Mouse (Mus musculus) heart, postnatal 14 days (tissue): ENCODE results near the gene Cma1. TPM values are rescaled to one million over a fixed set of nuclear protein-coding genes. Genes with fewer than 3 reads are reported as not detected.
"Not testable (repeated sequence)": the region's sequence is repeated elsewhere in the genome, so short reads cannot be mapped to it uniquely, and the experiment has no call there.

Experiments used
- DNase-seq, 2 experiments: peaks; one replicate each; pipeline ENCODE4 v3.0.0; 2021 to 2022
- intact Hi-C: fragments of 180-260 bp; cut with DNase I; formaldehyde crosslinking; loops from one replicate; pipeline ENCODE4 v1.15.1; 2025
- long read RNA-seq, 2 experiments: library from polyadenylated mRNA; stranded (forward); transcript quantifications; one replicate each; pipeline ENCODE4 v2.0.0; 2021
- total RNA-seq, 2 experiments: library from RNA; stranded (reverse); gene quantifications; 2 replicates each; pipeline ENCODE4 v1.2.3; 2021

Gene Cma1
- 1 to 10 TPM; 4.4 to 5.1 TPM for total RNA-seq
- long read RNA-seq, experiment 1, transcript Cma1-202 (5 exons, 1,090 nt), result major isoform, 6 of 7 reads
- long read RNA-seq, experiment 1, partial matches to known transcripts, result 0 of 7 reads
- long read RNA-seq, experiment 1, other reads (novel, unspliced or antisense), result 1 of 7 reads
- long read RNA-seq, experiment 2, transcript Cma1-202 (5 exons, 1,090 nt), result major isoform, 10 of 10 reads
- long read RNA-seq, experiment 2, partial matches to known transcripts, result 0 of 10 reads
- long read RNA-seq, experiment 2, other reads (novel, unspliced or antisense), result 0 of 10 reads

- intact Hi-C loops, result no loop called here
- DNase-seq, result no peak
These were observed at the start of gene Cma1 for GRCm38 (mm10) chr14:55944575-55944974. Cma1 (minus strand) TSS chr14:55944675.

DNA sequence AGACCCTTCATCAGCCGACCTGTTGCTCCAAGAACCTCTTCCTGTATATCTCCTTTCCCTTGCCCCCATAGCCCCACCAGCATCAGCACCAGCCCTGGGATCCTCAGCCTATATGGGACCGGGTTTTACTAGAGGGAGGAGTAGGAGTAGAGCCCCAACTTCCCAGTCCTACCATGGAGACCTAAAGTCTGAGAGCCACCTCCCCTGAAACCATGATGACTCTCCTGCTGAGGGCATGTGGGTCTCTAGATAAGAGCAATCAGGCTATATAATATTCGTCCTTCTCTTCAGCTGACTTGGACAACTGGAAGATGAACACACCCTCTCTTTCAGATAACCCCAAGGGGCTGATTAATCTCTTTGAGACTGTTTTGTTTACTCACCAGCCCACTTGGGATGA is 43.0 kb upstream of the Cma1 start:
- DNase-seq, intact Hi-C loops: not testable (repeated sequence)

DNA sequence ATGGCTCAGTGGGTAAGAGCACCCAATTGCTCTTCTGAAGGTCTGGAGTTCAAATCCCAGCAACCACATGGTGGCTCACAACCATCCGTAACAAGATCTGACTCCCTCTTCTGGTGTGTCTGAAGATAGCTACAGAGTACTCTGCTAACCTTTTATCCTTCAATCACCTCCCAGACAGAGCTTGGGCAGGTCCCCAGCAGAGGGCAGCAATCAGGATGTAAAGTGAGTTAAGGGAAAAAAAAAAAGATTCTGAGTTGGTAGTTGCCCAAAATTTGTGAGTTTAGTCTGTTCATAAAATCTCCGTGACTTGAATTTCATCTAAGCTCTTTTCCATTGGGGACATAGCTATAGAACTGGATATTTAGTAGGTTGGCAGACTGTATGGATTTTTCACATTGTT is 19.4 kb upstream of the Cma1 start:
- intact Hi-C loops, DNase-seq: not testable (repeated sequence)

GRCm38 (mm10) chr14:55963263-55963662 is 18.8 kb upstream of the Cma1 start:
- DNase-seq, result no peak
- intact Hi-C loops, result no loop called here

DNA sequence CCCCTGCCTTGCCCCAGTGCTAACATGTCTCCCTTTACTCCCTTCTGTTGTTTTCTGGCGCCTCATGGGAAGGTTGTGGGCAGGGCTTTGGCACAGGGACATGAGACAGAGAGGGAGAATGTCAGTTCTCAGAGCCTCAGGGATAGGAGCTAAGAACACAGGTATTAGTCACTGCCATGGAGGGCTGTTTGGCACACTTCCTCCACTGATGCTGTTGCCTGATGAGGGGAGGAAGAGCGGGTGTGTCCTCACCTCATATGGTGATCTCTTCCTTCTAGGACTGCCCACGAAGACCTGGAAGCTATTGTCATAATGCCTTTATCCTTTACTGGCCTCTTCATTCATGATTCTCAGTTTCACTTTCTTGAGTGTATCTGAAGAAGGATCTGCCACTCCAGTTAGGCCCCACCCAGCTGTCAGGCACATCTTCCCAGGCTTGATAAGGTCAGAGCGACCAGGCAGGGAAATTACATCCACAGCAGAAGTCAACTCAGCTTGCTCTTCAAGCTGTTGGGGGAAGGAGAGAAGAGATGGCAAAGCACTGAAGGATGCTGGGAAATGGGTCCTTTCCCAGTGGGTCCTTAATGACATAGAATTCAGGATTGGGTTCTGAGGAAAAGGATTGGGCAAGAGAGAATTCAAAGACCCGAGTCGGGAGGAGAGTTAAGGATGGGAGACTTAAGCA is 6.0 kb upstream of the Cma1 start, which contains the start of gene Cma2:
Cma2 (plus strand) TSS at position 635 of the 685 bp plus-strand sequence.
- no peak for DNase-seq
- intact Hi-C loops, result no loop called here

GRCm38 (mm10) chr14:55946269-55946969 is 1.9 kb upstream of the Cma1 start:
- no peak for DNase-seq
- intact Hi-C loops, result no loop called here

- DNase-seq, result no peak
- intact Hi-C loops, result no loop called here
These were observed 874 bp downstream of the Cma1 start for GRCm38 (mm10) chr14:55943601-55944000.

DNA sequence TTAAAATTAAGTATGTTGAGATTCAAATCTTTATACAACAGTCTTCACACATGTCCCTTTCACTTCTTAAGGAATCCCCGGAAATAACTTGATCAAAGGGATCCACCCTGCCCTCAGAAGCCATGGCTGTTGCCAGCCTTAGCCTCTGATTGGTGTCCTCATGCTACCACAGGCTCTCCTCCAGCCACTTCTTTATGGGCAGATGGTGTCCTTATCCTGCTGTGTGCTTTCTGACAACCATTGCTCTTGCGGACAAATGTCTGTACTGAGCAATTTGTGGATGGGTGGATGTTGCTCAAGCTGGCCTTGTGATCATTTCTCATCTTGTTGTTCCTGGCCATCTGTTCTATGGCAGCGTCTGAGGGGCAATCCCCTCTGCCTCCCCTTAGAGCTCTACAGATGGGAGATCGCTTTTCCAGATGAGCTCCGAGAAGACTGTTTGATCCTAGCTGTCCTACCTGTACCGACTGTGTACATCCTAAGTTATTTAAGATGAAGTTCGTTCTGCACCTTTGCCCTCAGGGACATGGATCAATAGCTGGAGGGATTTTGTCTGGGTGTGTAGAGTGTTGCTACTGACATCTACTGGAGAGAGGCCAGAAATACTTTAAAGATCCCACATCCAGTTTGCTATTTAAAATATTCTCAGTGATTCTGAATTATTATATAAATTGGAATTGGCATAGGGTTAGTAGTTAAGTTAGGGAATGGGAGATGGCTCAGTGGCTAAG is 4.2 kb downstream of the Cma1 start:
- no peak for DNase-seq
- intact Hi-C loops, result no loop called here

DNA sequence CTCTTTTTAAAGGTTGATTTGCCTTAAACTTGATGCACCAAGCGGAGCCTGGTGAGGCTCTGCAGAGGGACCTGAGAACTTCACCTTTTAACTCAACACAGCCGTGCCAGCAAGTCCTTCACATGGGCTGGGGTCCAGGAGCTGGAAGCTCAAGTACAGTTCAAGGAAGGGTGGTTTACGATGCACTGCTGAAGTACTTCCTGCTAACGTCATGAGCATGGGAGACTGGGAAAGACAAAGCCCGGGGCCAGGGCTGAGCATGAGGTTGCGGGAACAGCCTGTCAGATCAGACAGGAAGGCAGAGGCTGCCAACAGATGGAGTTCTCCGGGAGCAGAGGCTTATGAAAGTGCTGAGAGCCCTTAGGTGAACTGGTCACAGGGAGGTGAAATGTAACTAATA is 10.9 kb downstream of the Cma1 start:
- DNase-seq, result peak; percentile 48 to 54
- intact Hi-C loops, result no loop called here

DNA sequence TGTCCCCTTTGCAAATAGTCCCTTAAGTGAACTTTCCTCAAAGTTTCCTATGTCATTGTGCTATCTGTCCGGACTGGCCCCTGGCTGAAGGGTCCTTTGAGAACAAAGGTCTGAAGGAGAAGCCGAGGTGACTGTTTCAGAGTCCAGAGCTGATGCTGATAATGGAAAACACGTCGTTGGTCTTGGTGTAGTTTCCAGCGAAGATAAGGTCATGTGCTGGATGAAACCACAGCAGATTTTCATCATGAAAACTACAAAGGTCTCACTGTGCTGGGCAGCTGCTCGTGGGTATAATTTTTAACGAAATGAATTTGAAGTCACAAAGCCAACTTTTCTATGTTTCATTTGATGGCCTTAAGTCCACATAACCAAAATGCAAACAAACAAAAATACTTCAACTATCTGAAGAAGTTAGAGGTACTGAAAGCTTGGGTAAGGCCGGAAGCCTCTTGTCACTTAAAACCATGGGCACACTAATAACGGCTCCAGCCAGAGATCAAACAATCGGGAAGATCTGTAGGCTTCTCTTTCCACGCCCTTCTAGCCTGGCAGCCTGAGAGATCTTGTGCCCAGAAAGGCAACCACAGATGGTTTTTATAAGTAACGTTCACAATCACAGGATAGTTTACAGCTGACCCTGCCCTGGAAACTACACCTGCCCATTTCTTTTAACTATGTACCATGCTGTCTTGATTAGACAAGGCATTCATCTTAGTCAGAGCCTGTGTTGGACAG is 15.0 kb downstream of the Cma1 start:
- no peak for DNase-seq
- intact Hi-C loops, result no loop called here

- intact Hi-C loops, result no loop called here
- no peak for DNase-seq
These were observed 17.6 kb downstream of the Cma1 start for GRCm38 (mm10) chr14:55926847-55927246.

- no peak for DNase-seq
- intact Hi-C loops, result no loop called here
These were observed 21.8 kb downstream of the Cma1 start for GRCm38 (mm10) chr14:55922475-55923232.

- peak; percentile 64 to 85 for DNase-seq
- intact Hi-C loops, result loop anchor here (1.0 to 2.0 kb wide), 3 partner anchors 44 to 138 kb away; no protein-coding TSS in a partner anchor
These were observed 26.0 kb downstream of the Cma1 start for GRCm38 (mm10) chr14:55918240-55919082.

DNA sequence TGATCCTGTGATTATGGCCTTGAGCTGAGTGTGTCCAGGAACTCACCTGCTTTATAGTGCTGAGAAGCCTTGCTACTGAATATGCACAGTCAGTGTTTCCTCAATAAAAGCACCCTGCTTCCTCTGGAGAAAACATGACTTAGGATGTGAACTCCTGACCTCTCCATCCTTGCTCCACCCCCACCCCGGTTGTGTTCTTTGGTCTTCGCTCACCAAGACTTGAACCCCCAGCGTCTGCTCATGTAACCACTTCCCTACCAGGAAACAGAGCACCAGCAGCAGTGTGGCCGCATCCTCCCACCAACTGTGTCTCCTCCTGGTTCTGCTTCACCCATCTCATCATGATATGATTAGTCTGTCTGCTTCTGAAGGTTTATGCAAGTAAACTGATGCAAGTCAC is 31.1 kb downstream of the Cma1 start:
- DNase-seq, result no peak
- intact Hi-C loops, result no loop called here

DNA sequence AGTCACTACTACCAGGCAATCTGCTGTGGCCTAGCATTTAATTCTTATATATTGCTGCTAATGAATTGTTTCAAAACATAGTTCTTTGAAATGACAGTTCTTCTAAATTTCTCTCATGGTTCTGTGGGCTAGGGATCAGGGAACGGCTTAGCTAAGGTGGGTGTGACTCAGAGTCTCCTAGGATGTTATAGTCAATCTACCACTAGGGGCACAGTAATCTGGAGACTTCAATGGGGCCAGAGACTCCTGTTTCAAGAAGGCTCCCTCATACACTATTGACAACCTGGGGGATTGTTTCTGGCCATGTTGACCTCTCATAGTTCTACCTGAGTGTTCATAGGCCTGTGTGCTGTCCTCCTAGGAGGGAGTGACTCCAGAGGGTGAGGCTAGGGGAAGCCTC is 39.0 kb downstream of the Cma1 start:
- intact Hi-C loops, result no loop called here
- DNase-seq, result no peak

- DNase-seq, result no peak
- intact Hi-C loops, result no loop called here
These were observed 44.1 kb downstream of the Cma1 start for GRCm38 (mm10) chr14:55900414-55900755.

DNA sequence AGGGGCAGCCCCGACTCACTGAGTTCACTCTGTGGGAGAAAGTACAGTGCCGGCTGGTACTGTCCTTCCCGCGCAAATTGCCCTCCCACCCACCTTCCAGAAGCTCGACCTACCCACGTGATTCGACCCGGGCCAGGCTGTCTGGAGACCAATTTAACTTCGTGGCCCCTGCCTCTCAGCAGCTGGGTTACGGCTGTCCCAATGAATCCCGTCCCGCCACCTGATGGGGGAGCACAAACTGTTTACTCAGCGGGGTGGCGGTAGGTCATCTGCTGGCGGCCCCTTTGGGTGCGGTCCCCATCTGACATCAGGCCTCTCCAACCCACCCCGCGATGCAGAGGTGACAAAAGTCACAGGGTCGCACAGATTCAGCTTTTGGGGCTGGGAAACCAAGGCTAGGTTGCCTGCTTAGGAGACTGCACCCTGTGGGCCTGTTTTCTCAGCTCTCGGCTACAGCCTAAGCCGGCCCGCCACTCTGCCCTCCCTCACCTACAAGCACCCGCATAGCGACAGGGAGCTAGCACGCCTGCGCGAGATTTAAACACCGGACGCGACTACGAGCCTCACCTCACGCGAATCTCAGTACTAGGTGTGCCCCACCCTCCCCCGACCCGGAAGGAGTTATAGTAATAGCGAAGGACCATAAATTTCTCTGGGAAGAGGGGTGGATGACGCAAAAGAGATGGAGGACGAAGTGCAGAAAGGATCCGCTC is 44.6 kb downstream of the Cma1 start, which contains the start of gene Sdr39u1:
Sdr39u1 (minus strand) TSS at position 593 of the 713 bp plus-strand sequence.
- intact Hi-C loops, result no loop called here
- DNase-seq, result peak; percentile 80 to 85

- no peak for DNase-seq
- intact Hi-C loops, result no loop called here
These were observed 45.5 kb downstream of the Cma1 start for GRCm38 (mm10) chr14:55898947-55899346.
